Mouse (Mus musculus) megakaryocyte, embryonic 14.5 days (primary cell): Measurements from ENCODE around the gene Bag2.

Experiments used
- FLI1 ChIP-seq: IDR thresholded peaks from 2 replicates; pipeline ENCODE4 v1.6.1; 2012; ENCODE audit warnings: low read length, inconsistent platforms, mixed read lengths
- GATA1 ChIP-seq: IDR thresholded peaks from 3 replicates; pipeline ENCODE4 v1.6.1; 2012; ENCODE audit warnings: mixed read lengths, low read length, inconsistent platforms, borderline replicate concordance

GRCm38 (mm10) chr1:33757491-33758041 lies at the start of gene Bag2:
- no peak for TF ChIP-seq GATA1
- no peak for TF ChIP-seq FLI1
